Mouse (Mus musculus) spleen, adult 2 months (tissue): Measurements from ENCODE around the gene Pacsin2. TPM values are rescaled to one million over a fixed set of nuclear protein-coding genes. Genes with fewer than 3 reads are reported as not detected.

Source experiments
- DNase-seq, 2 experiments: peaks; one replicate each; pipeline versions ENCODE4 v3.0.0 to v3.0.0-alpha.2; 2012 to 2021; ENCODE audit warnings: low spot score in 2 of 2, low read depth in 1 of 2
- H3K27ac ChIP-seq: fragments of 200-500 bp; 2 replicates; pipeline ENCODE4 v1.5.1; 2012; ENCODE audit warnings: low read length, inconsistent platforms; ENCODE audit not compliant: insufficient read depth
- H3K27me3 ChIP-seq: fragments of 200-500 bp; 2 replicates; pipeline ENCODE4 v1.6.1; 2012; ENCODE audit warnings: mild to moderate bottlenecking, moderate library complexity, low read length, inconsistent platforms; ENCODE audit not compliant: control insufficient read depth, insufficient read depth
- H3K36me3 ChIP-seq: fragments of 200-500 bp; 2 replicates; pipeline ENCODE4 v1.6.1; 2012; ENCODE audit warnings: mild to moderate bottlenecking, low read length, inconsistent platforms; ENCODE audit not compliant: control insufficient read depth, insufficient read depth
- H3K4me1 ChIP-seq: fragments of 200-500 bp; 2 replicates; pipeline ENCODE4 v1.6.1; 2011; ENCODE audit warnings: inconsistent platforms; ENCODE audit not compliant: control insufficient read depth, insufficient read depth, insufficient read length
- H3K4me3 ChIP-seq: fragments of 200-500 bp; 2 replicates; pipeline ENCODE4 v1.5.1; 2011; ENCODE audit warnings: mild to moderate bottlenecking, inconsistent platforms; ENCODE audit not compliant: insufficient read depth, insufficient read length; ENCODE audit errors: extremely low read depth
- CTCF ChIP-seq: fragments of 200-500 bp; IDR thresholded peaks from 2 replicates; pipeline ENCODE4 v1.5.1; 2011; ENCODE audit warnings: mild to moderate bottlenecking, inconsistent platforms; ENCODE audit not compliant: insufficient read depth, insufficient read length, insufficient replicate concordance; ENCODE audit errors: extremely low read depth
- POLR2A ChIP-seq: fragments of 200-500 bp; IDR thresholded peaks from 2 replicates; pipeline ENCODE4 v1.6.1; 2011; ENCODE audit warnings: low read depth, low read length, inconsistent platforms
- WGBS: fragments of 180-500 bp; shearing (Covaris S2); methylation state at CpG from one replicate; pipeline ENCODE4 v1.1.7; 2018; 5-methylcytosine and 5-hydroxymethylcytosine counted together
- polyA plus RNA-seq: library from polyadenylated mRNA; depleted of rRNA; stranded (reverse); fragments of >200 nt; gene quantifications from 2 replicates; pipeline ENCODE4 v1.2.3, GENCODE M21; 2012

Pacsin2 gene
- polyA plus RNA-seq, 1 experiment = 27.6 TPM

GRCm38 (mm10) chr15:83491891-83492290 is 27.5 kb upstream of the Pacsin2 start:
- Histone ChIP-seq H3K4me3 (no peak overlapping the region), H3K4me1 (no peaks in the 10 kb centered on the region), H3K27ac (no peak overlapping the region), H3K36me3 (peaks cover 4% of the 10 kb centered on the region; the same call in 1 of the 2 replicates), H3K27me3 (no peaks in the 10 kb centered on the region)
- 82% methylated on average over 5 of the region's 5 CpGs for WGBS
- no peak for DNase-seq
- TF ChIP-seq CTCF (no peak), POLR2A (no peak)

DNA sequence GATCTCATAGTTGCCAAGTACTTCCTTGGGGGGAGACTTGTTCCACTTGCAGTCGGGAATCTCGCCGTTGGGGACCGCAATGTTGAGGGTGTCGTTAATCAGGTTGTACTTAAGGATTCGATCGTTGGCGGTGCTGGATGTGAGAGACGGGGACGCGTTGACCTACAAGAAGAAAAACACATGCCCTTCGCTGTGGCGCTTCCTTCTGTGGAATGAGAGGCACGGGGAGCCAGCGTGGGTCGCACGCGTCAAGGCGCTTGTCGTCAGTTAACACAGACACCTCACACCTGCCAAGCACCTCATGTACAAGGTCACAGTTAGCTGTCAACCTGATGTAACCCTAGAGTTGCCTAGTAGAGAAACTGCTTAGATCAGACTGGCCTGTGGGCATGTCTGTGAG is 25.1 kb upstream of the Pacsin2 start:
- WGBS = 98% methylated on average over 20 of the region's 20 CpGs
- DNase-seq = no peak
- H3K27ac ChIP-seq = no peak overlapping the region
- H3K4me3 ChIP-seq = no peak overlapping the region
- peaks cover 2% of the 10 kb centered on the region; the same call in 1 of the 2 replicates for H3K36me3 ChIP-seq
- H3K27me3 ChIP-seq = no peaks in the 10 kb centered on the region
- no peaks in the 10 kb centered on the region for H3K4me1 ChIP-seq
- TF ChIP-seq CTCF (no peak), POLR2A (no peak)

- WGBS = 89% methylated on average over 9 of the region's 9 CpGs
- H3K27me3 ChIP-seq = no peaks in the 10 kb centered on the region
- no peak for DNase-seq
- H3K27ac ChIP-seq = no peak overlapping the region
- no peaks in the 10 kb centered on the region; the same call in 1 of the 2 replicates for H3K4me1 ChIP-seq
- no peak overlapping the region for H3K4me3 ChIP-seq
- TF ChIP-seq POLR2A = no peak
- no peak for TF ChIP-seq CTCF
- H3K36me3 ChIP-seq = no peaks in the 10 kb centered on the region
Measured at GRCm38 (mm10) chr15:83487477-83488115, 23.2 kb upstream of the Pacsin2 start.

GRCm38 (mm10) chr15:83484311-83484710 is 19.9 kb upstream of the Pacsin2 start:
- Histone ChIP-seq H3K4me1 (no peaks in the 10 kb centered on the region; the same call in 1 of the 2 replicates), H3K36me3 (no peaks in the 10 kb centered on the region), H3K4me3 (no peak overlapping the region), H3K27me3 (no peaks in the 10 kb centered on the region), H3K27ac (no peak overlapping the region)
- WGBS = 96% methylated on average over 10 of the region's 10 CpGs
- DNase-seq = no peak
- TF ChIP-seq CTCF (no peak), POLR2A (no peak)

DNA sequence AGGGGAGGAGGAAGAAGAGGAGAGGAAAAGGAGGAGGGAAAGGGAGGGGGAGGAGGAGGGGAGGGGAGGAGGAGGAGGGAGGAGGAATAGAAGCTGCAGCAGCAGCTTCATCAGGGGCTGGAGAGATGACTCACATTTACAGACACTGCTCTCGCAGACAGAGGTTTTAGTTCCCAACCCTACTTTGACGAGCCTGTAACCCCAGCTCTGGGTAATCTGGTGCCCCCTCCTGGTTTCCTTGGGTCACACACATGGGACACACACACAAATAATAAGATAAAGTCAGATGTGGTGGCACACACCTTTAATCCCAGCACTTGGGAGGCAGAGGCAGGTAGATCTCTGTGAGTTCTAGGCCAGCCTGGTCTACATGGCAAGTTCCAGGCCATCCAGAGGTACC is 19.1 kb upstream of the Pacsin2 start:
- TF ChIP-seq CTCF (peak; percentile 21; the same call in 1 of the 2 replicates), POLR2A (no peak)
- no peak overlapping the region for H3K4me3 ChIP-seq
- 23% methylated on average over 2 of the region's 2 CpGs for WGBS
- no peaks in the 10 kb centered on the region for H3K36me3 ChIP-seq
- DNase-seq = peak in 1 of 2 experiments; percentile 34
- H3K4me1 ChIP-seq = no peaks in the 10 kb centered on the region; the same call in 1 of the 2 replicates
- no peaks in the 10 kb centered on the region for H3K27me3 ChIP-seq
- H3K27ac ChIP-seq = no peak overlapping the region

DNA sequence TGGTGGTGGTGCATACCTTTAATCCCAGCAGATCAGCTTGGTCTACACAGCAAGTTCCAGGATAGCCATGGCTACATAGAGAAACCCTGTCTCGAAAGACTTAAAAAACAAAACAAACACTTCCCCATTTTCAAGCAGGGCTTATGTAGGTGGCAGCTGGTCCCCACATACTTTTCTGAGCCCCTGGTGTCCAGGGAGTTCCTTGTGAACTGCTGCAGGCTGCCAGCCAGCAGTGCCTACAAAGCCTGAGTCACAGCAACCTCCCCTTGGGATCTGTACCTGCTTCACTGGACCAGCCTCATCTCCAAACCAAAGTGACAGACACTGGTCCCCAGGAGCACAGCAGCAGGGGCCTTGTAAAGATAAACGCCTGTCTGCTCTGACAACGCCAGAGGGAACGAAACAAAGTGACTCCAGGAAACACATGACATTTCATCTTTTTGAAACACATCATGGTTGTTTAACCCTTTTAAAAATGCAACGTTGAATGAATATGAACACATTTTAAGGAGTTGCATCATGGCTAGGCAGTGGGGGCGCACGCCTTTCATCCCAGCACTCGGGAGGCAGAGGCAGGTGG is 18.3 kb upstream of the Pacsin2 start:
- no peaks in the 10 kb centered on the region for H3K27me3 ChIP-seq
- no peaks in the 10 kb centered on the region; the same call in 1 of the 2 replicates for H3K4me1 ChIP-seq
- TF ChIP-seq CTCF (no peak), POLR2A (no peak)
- 49% methylated on average over 8 of the region's 8 CpGs for WGBS
- no peak overlapping the region for H3K4me3 ChIP-seq
- H3K27ac ChIP-seq = no peak overlapping the region
- DNase-seq = no peak
- no peaks in the 10 kb centered on the region for H3K36me3 ChIP-seq
